Mouse (Mus musculus) heart, adult 11 months (tissue): ENCODE data around the gene Ston2.

Experiments used
- DNase-seq: peaks from one replicate; pipeline ENCODE4 v3.0.0; 2022

Ston2 gene

GRCm38 (mm10) chr12:91587491-91588033, 200.6 kb downstream of the Ston2 start:
- DNase-seq, result no peak

GRCm38 (mm10) chr12:91587077-91587476, 201.1 kb downstream of the Ston2 start:
- peak; percentile 55 for DNase-seq

GRCm38 (mm10) chr12:91585815-91586214, 202.4 kb downstream of the Ston2 start:
- DNase-seq, result peak; percentile 55

GRCm38 (mm10) chr12:91585206-91585605, 203.0 kb downstream of the Ston2 start:
- no peak for DNase-seq

- no peak for DNase-seq
Observed at GRCm38 (mm10) chr12:91583409-91583808, 204.8 kb downstream of the Ston2 start.
